Mouse (Mus musculus) erythroblast, embryonic 14.5 days (primary cell): Measurements from ENCODE around the gene Chd2.

ENCODE experiments used
- GATA1 ChIP-seq: IDR thresholded peaks from 2 replicates; pipeline ENCODE4 v1.6.1; 2012; ENCODE audit warnings: low read length, inconsistent platforms, mixed read lengths
- TAL1 ChIP-seq: IDR thresholded peaks from 3 replicates; pipeline ENCODE4 v1.6.1; 2012; ENCODE audit warnings: low read length, inconsistent platforms, mixed read lengths

DNA sequence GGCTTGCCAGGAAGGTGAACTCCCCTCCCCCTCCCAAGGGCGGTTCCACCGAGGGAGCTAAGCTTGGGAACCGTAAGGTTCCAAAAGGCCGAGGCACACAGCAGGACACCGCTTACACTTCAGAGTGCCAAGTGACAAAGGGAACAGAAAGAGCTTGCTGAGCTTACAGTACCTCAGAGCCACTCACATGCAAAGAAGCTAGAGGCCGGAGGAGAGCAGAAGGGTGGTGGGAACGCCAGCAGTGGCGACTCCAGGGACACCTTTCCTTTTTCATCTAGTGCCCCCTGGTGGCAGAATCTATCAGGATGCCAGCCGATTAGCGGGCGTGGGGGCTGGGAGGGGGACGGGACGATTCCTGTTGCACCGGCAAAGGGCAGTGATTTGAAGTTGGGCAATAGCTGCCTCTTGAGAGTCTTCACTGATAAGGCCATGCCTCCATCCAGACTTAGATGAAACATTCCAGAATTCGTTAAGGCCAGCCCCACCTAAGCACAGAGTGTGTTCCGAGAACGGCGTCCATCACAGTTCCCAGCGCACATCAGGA is 142.1 kb downstream of the Chd2 start:
- no peak for TF ChIP-seq TAL1
- no peak for TF ChIP-seq GATA1
